Mouse (Mus musculus) ES-Bruce4 (cell line): ENCODE measurements around the gene Top3b. TPM values are rescaled to one million over a fixed set of nuclear protein-coding genes. Genes with fewer than 3 reads are reported as not detected.
"Not testable (repeated sequence)": the region's sequence is repeated elsewhere in the genome, so short reads cannot be mapped to it uniquely, and the experiment has no call there.

Source experiments
- H3K27ac ChIP-seq: 2 replicates; pipeline ENCODE4 v1.5.1; 2012; ENCODE audit warnings: low read length, inconsistent platforms; ENCODE audit not compliant: insufficient read depth
- H3K27me3 ChIP-seq: 2 replicates; pipeline ENCODE4 v1.6.1; 2012; ENCODE audit warnings: mild to moderate bottlenecking, low read length, inconsistent platforms; ENCODE audit not compliant: control insufficient read depth, poor library complexity, insufficient read depth, severe bottlenecking
- H3K36me3 ChIP-seq: 2 replicates; pipeline ENCODE4 v1.6.1; 2012; ENCODE audit warnings: inconsistent platforms, mild to moderate bottlenecking, low read length, moderate library complexity; ENCODE audit not compliant: control insufficient read depth, poor library complexity, insufficient read depth, severe bottlenecking
- H3K4me1 ChIP-seq: one replicate; pipeline ENCODE4 v1.8.1; 2011; ENCODE audit warnings: low read length; ENCODE audit not compliant: control insufficient read depth, insufficient read depth
- H3K4me3 ChIP-seq: 2 replicates; pipeline ENCODE4 v1.5.1; 2011; ENCODE audit warnings: low read depth, mild to moderate bottlenecking, low read length
- H3K9ac ChIP-seq: 2 replicates; pipeline ENCODE4 v1.6.1; 2012; ENCODE audit warnings: low read depth, mild to moderate bottlenecking, inconsistent platforms; ENCODE audit not compliant: poor library complexity, severe bottlenecking
- H3K9me3 ChIP-seq: replicated peaks from 2 replicates; pipeline ENCODE4 v1.6.1; 2012; ENCODE audit warnings: mild to moderate bottlenecking, low read length, inconsistent platforms; ENCODE audit not compliant: control insufficient read depth, poor library complexity, insufficient read depth, severe bottlenecking
- CTCF ChIP-seq: IDR thresholded peaks from one replicate; pipeline ENCODE4 v1.8.1; 2011; ENCODE audit warnings: low read depth, low read length
- EP300 ChIP-seq: IDR thresholded peaks from 2 replicates; pipeline ENCODE4 v1.6.1; 2011; ENCODE audit warnings: low read depth, low read length; ENCODE audit not compliant: insufficient read depth
- POLR2A ChIP-seq: IDR thresholded peaks from one replicate; pipeline ENCODE4 v1.8.1; 2011; ENCODE audit warnings: low read length; ENCODE audit not compliant: insufficient read depth
- polyA plus RNA-seq: library from polyadenylated mRNA; stranded (reverse); fragments of >200 nt; gene quantifications from 2 replicates; pipeline ENCODE4 v1.2.4, GENCODE M21; 2011; ENCODE audit warnings: low read depth; ENCODE audit not compliant: missing spikeins, insufficient read depth, insufficient read length

Gene Top3b
- polyA plus RNA-seq, 1 experiment, result 195 TPM

DNA sequence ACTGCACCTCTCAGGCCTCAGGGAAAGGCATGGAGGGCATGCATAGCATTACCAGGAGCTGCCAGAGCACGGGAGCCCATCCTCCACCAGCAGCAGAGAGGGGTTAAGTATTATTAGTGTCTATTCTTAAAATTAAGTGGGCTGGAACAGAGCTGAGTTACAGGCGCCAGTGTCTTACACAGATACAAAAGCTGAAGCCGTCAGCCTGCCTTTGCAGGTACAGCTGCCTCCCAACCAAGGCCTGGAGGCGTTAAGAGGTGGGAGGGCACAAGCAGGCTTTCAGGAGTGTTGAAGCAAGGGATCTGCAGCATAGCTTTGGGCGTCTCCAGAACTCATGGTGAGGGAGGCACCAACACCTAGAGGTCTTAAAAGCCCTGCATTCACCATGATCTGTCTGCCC lies 56.0 kb downstream of the Top3b start:
- Histone ChIP-seq H3K9ac (no peak overlapping the region), H3K36me3 (peaks cover 18% of the 10 kb centered on the region), H3K9me3 (no peaks in the 10 kb centered on the region; the same call in 1 of the 2 replicates), H3K27me3 (no peaks in the 10 kb centered on the region), H3K27ac (no peak overlapping the region), H3K4me1 (no peaks in the 10 kb centered on the region), H3K4me3 (no peak overlapping the region)
- TF ChIP-seq POLR2A (no peak), EP300 (no peak), CTCF (no peak)

DNA sequence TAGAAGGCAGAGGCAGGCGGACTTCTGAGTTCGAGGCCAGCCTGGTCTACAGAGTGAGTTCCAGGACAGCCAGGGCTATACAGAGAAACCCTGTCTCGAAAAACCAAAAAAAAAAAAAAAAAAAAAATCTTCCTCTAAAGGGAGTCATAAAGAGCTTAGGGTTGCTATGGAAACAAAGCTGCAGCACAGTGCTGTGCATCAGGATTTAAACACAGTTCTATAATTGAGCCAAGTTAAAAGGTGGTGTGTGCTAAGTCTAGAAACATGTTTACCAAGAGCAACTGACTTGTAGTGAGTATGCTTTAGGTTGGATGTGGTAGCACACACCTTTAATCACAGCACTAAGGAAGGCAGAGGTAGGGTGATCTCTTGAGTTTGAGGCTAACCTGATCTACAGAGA lies 58.4 kb downstream of the Top3b start:
- H3K27ac ChIP-seq, H3K36me3 ChIP-seq, H3K4me3 ChIP-seq, H3K4me1 ChIP-seq, H3K27me3 ChIP-seq, H3K9ac ChIP-seq: not testable (repeated sequence)
- peaks cover 15% of the 10 kb centered on the region for H3K9me3 ChIP-seq

DNA sequence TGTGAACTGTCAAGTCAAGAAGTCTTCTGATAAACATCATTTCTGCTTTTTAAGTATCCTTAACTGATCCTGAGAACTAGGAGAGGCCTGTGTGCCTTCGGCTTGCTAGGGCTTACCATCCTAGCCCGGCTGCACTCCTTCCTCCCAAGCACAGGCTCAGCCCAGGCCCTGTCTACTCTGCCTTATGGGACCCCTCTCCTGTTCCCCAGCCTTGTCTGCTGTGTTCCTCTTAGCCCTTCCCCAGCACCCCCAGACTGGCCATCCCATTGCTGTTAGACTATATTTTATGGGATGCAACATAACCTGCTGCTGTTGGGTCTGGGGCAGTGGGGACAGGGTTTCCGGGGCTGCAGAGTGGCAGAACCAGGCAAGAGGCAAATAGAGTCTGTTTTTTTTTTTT lies 59.8 kb downstream of the Top3b start:
- H3K27ac ChIP-seq, result no peak overlapping the region
- no peak overlapping the region for H3K9ac ChIP-seq
- peaks cover 21% of the 10 kb centered on the region for H3K9me3 ChIP-seq
- no peaks in the 10 kb centered on the region for H3K27me3 ChIP-seq
- H3K36me3 ChIP-seq, result no peaks in the 10 kb centered on the region
- no peaks in the 10 kb centered on the region for H3K4me1 ChIP-seq
- no peak overlapping the region for H3K4me3 ChIP-seq
- no peak for TF ChIP-seq EP300
- no peak for TF ChIP-seq CTCF
- no peak for TF ChIP-seq POLR2A

DNA sequence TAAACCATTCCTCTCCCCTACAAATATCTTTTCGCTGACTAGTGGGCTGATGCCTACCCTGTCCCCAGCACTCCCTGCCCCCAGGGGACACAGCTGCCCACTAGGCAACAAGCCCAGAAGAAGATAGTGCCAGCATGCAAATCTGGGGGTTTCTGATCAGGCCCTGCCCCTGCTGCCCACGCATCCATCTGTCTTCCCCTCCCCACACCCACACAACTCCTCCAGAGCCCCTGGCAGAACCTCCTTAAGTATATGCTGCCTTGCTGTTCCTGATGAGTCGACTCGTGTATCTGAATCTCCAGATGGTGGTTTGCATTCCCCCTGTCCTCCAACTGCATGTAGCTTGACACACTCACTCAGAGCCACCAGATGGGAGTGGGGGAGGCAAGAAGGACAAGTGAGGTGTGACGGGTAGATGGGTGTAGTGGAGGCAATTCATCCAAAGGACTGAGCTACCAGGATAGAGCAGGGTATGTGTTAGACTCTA lies 60.3 kb downstream of the Top3b start:
- Histone ChIP-seq H3K9me3 (peaks cover 21% of the 10 kb centered on the region), H3K27ac (no peak overlapping the region), H3K4me3 (no peak overlapping the region), H3K27me3 (no peaks in the 10 kb centered on the region), H3K36me3 (no peaks in the 10 kb centered on the region), H3K9ac (no peak overlapping the region), H3K4me1 (no peaks in the 10 kb centered on the region)
- no peak for TF ChIP-seq POLR2A
- no peak for TF ChIP-seq EP300
- TF ChIP-seq CTCF, result no peak

DNA sequence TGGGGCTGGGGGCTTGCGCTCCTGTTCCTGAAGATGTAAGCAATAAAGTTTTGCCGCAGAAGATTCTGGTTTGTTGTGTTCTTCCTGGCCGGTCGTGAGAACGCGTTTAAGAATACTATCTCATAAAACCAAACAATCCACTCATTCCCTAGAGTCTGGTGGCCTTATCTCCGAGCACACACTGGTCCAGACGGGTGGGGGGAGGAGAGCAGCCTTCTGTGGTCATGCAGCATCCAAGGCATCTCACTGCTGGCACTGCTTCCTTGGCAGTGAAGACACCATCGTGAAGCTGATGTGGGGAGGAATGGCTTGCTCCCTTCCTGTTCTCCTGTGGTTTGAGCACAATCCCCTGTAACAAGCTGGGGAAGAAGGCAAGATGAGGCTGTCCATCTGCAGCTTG lies 69.0 kb downstream of the Top3b start:
- TF ChIP-seq EP300, result no peak
- no peak for TF ChIP-seq CTCF
- no peak for TF ChIP-seq POLR2A
- Histone ChIP-seq H3K9me3 (peaks cover 12% of the 10 kb centered on the region), H3K27me3 (no peaks in the 10 kb centered on the region), H3K36me3 (no peaks in the 10 kb centered on the region), H3K4me3 (no peak overlapping the region), H3K9ac (no peak overlapping the region), H3K27ac (no peak overlapping the region), H3K4me1 (no peaks in the 10 kb centered on the region)

DNA sequence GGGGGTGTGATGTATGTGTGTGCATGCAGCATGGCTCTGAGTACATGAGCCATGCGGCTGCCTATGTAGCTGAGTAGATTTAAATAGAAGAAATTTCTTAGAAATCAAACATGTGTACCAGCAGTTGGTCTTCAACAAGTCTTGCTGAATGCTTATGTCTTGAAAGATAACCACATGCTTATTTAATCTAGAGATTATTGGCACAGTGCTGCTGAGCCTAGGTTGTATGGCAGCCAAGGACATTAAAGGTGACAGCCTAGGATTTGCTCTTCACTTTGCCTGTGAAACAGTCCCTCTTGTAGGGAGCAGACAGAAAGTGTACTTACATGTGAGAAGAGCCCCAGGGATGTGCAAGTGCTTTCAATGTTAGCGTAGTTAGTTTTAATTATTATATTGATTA lies 70.5 kb downstream of the Top3b start:
- no peak for TF ChIP-seq EP300
- no peak for TF ChIP-seq CTCF
- TF ChIP-seq POLR2A, result no peak
- H3K9me3 ChIP-seq, result peaks cover 12% of the 10 kb centered on the region
- H3K9ac ChIP-seq, result no peak overlapping the region
- no peaks in the 10 kb centered on the region for H3K36me3 ChIP-seq
- no peak overlapping the region for H3K4me3 ChIP-seq
- H3K27ac ChIP-seq, result no peak overlapping the region
- no peaks in the 10 kb centered on the region for H3K4me1 ChIP-seq
- H3K27me3 ChIP-seq, result no peaks in the 10 kb centered on the region

Other genes starting within 250 kb of the Top3b start
- not detected in 2 replicates for gene Olfr19, start 194.3 kb upstream of the Top3b start, polyA plus RNA-seq
- gene Spag6l, start 41.3 kb upstream of the Top3b start, polyA plus RNA-seq, result 0.64 and 1.2 TPM in 2 replicates
- gene Igll1, start 6.8 kb upstream of the Top3b start, polyA plus RNA-seq, result not detected in 2 replicates
- 2.6 and 3.4 TPM in 2 replicates for gene Vpreb1, start 107 bp downstream of the Top3b start, polyA plus RNA-seq
- 26.5 and 27.5 TPM in 2 replicates for gene Ppm1f, start 25.7 kb downstream of the Top3b start, polyA plus RNA-seq
- 327 and 351 TPM in 2 replicates for gene Mapk1, start 112.6 kb downstream of the Top3b start, polyA plus RNA-seq
- gene Ypel1, start 199.0 kb downstream of the Top3b start, polyA plus RNA-seq, result 6.9 and 11.0 TPM in 2 replicates
- 128 and 139 TPM in 2 replicates for gene Ppil2, start 240.5 kb downstream of the Top3b start, polyA plus RNA-seq